Mouse (Mus musculus): ENCODE results near the gene Bace2. TPM values are rescaled to one million over a fixed set of nuclear protein-coding genes. Genes with fewer than 3 reads are reported as not detected.

The Bace2 gene
- polyA plus RNA-seq, 1 experiment from 2014 or later, result 55.0 TPM

DNA sequence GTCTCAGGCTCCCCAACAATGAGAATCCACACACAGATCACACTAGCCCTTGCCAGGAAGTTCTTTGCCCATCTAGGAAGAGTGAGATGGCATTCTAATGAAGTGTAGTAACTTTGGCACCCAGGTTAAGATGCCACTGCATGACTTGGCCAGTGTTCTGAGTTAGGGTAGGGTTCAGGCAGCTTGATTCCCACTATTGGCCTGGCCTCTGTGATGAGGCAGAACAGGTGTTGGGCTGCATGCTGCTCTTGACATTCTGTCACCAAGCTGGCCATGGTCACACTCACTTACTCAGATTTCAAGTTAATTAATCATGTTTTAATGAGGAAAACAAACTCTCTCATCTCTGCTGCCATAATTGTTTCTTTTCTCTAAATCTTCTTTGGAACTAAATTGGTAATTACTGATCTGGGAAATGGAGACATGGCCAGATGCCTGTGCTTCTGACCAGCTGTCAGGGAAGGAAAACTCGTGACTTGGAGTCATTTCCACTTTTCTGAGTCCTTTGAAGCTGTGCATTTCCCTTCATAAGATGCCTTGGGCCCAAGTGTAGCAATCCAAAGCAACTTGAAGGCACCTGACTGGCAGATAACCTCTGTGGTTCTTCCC is 81.0 kb downstream of the Bace2 start:
- ATAC-seq (ENCODE audit: extremely low read depth, insufficient number of reproducible peaks, low FRiP score, low TSS enrichment), result no peak

DNA sequence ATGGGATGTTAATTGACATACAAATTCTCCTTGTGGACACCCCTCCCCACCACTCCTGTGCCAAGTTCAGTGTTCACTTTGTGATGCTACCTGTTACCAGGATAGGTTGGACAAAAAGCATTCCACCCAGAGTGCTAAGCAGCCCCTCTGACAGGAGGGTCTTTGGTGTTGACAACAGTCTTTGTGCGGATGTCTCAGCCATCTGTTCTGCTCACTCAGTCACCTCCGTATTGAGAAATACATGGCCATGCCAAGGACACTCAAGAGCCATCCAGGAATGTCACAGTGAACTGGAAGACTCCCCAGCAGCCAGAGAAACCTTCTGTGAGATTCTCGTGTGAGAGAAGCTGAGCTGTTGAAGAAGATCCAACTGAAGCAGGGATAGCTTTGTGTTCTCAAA is 81.6 kb downstream of the Bace2 start:
- Histone ChIP-seq H3K27ac (replicated peaks) (no peak overlapping the region), H3K9ac (no peak overlapping the region), H3K9me3 (no peaks in the 10 kb centered on the region), H3K4me2 (no peak overlapping the region), H3K4me3 (no peak overlapping the region), H3K4me1 (no peaks in the 10 kb centered on the region), H3K27me3 (replicated peaks) (no peaks in the 10 kb centered on the region), H3K36me3 (peaks cover 4% of the 10 kb centered on the region; the same call in 1 of the 2 replicates)
- ATAC-seq (ENCODE audit: extremely low read depth, insufficient number of reproducible peaks, low FRiP score, low TSS enrichment), result no peak
- WGBS, result 61% methylated on average over 3 of the region's 3 CpGs

More for the DNA sequence above, 81.0 kb downstream of the Bace2 start:
- H3K27me3 ChIP-seq (replicated peaks), result no peaks in the 10 kb centered on the region
- H3K36me3 ChIP-seq, result peaks cover 4% of the 10 kb centered on the region; the same call in 1 of the 2 replicates
- H3K4me3 ChIP-seq, result no peak overlapping the region
- WGBS, result 61% methylated on average over 1 of the region's 1 CpGs
- no peaks in the 10 kb centered on the region for H3K4me1 ChIP-seq
- H3K9me3 ChIP-seq, result no peaks in the 10 kb centered on the region
- H3K4me2 ChIP-seq, result no peak overlapping the region
- no peak overlapping the region for H3K27ac ChIP-seq (replicated peaks)
- no peak overlapping the region for H3K9ac ChIP-seq

GRCm38 (mm10) chr16:97441967-97442366 is 85.4 kb downstream of the Bace2 start:
- peaks cover 4% of the 10 kb centered on the region; the same call in 1 of the 2 replicates for H3K36me3 ChIP-seq
- H3K4me2 ChIP-seq, result no peak overlapping the region
- H3K27me3 ChIP-seq (replicated peaks), result no peaks in the 10 kb centered on the region
- no peaks in the 10 kb centered on the region for H3K9me3 ChIP-seq
- WGBS, result 72% methylated on average over 9 of the region's 9 CpGs
- H3K4me1 ChIP-seq, result no peaks in the 10 kb centered on the region
- H3K4me3 ChIP-seq, result no peak overlapping the region
- no peak for ATAC-seq (ENCODE audit: extremely low read depth, insufficient number of reproducible peaks, low FRiP score, low TSS enrichment)
- H3K9ac ChIP-seq, result no peak overlapping the region
- no peak overlapping the region for H3K27ac ChIP-seq (replicated peaks)

GRCm38 (mm10) chr16:97443670-97444263 is 87.2 kb downstream of the Bace2 start:
- Histone ChIP-seq H3K27me3 (replicated peaks) (no peaks in the 10 kb centered on the region), H3K4me3 (no peak overlapping the region), H3K36me3 (no peaks in the 10 kb centered on the region), H3K4me2 (no peak overlapping the region), H3K9ac (no peak overlapping the region), H3K4me1 (no peaks in the 10 kb centered on the region), H3K27ac (replicated peaks) (no peak overlapping the region), H3K9me3 (no peaks in the 10 kb centered on the region)
- no peak for ATAC-seq (ENCODE audit: extremely low read depth, insufficient number of reproducible peaks, low FRiP score, low TSS enrichment)
- 45% methylated on average over 14 of the region's 14 CpGs for WGBS

DNA sequence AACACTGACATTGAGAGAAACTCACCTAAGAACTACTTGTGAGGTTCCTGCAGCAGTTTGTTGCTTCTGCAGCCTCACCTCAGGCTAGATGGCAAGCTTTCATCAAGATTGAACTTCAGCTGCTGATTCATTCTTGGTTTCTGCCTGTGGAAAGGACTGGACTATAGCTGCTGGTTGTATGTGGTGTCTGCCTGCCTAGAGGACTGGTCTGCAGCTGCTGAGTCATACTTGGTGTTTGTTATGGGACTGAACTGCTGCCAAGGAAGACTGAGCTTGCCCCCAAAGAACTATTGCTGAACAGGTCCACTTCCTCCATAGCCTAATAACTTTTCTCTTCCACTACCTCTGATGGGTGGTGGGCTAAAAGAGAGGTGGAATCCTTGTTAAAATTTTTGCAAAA is 90.8 kb downstream of the Bace2 start:
- Histone ChIP-seq H3K4me2 (no peak overlapping the region), H3K9me3 (no peaks in the 10 kb centered on the region), H3K4me3 (no peak overlapping the region), H3K27me3 (replicated peaks) (no peaks in the 10 kb centered on the region), H3K36me3 (no peaks in the 10 kb centered on the region), H3K9ac (no peak overlapping the region), H3K27ac (replicated peaks) (no peak overlapping the region), H3K4me1 (no peaks in the 10 kb centered on the region)
- ATAC-seq (ENCODE audit: extremely low read depth, insufficient number of reproducible peaks, low FRiP score, low TSS enrichment), result no peak

- no peak overlapping the region for H3K4me3 ChIP-seq
- H3K27me3 ChIP-seq (replicated peaks), result no peaks in the 10 kb centered on the region
- H3K9me3 ChIP-seq, result peaks cover 8% of the 10 kb centered on the region; the same call in 1 of the 2 replicates
- H3K4me1 ChIP-seq, result peaks cover 7% of the 10 kb centered on the region; the same call in 1 of the 2 replicates
- H3K9ac ChIP-seq, result no peak overlapping the region
- 70% methylated on average over 1 of the region's 1 CpGs for WGBS
- H3K4me2 ChIP-seq, result no peak overlapping the region
- no peak for ATAC-seq (ENCODE audit: extremely low read depth, insufficient number of reproducible peaks, low FRiP score, low TSS enrichment)
- no peak overlapping the region for H3K27ac ChIP-seq (replicated peaks)
- no peaks in the 10 kb centered on the region for H3K36me3 ChIP-seq
These were observed 103.3 kb downstream of the Bace2 start for GRCm38 (mm10) chr16:97459831-97460230.

DNA sequence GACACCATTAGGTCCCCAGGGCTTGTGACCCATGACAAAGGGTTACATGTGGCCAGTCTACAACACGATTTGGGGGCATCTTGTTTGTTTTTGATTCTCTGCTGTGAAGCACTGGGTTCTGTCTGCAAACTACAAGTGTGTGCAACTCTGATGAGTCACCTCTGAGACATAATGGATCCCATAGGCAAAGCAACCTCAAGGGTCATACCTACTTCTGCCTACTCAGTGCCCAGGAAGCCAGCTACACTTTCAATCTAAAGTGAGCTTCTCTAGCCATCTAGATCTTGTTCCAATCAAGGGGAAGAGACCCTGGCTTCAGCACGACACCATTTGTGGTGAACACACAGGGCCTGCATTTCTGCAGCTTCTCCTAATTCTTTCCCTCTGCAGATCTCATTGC is 104.7 kb downstream of the Bace2 start:
- Histone ChIP-seq H3K4me2 (no peak overlapping the region), H3K4me3 (no peak overlapping the region), H3K9ac (no peak overlapping the region), H3K9me3 (peaks cover 8% of the 10 kb centered on the region; the same call in 1 of the 2 replicates), H3K27me3 (replicated peaks) (no peaks in the 10 kb centered on the region), H3K27ac (replicated peaks) (no peak overlapping the region), H3K4me1 (peaks cover 7% of the 10 kb centered on the region; the same call in 1 of the 2 replicates), H3K36me3 (no peaks in the 10 kb centered on the region)
- no peak for ATAC-seq (ENCODE audit: extremely low read depth, insufficient number of reproducible peaks, low FRiP score, low TSS enrichment)
- 47% methylated on average over 2 of the region's 2 CpGs for WGBS

- Histone ChIP-seq H3K4me2 (no peak within 1 kb of the TSS), H3K36me3 (no peaks in the 10 kb centered on the region), H3K27ac (replicated peaks) (no peak within 1 kb of the TSS), H3K27me3 (replicated peaks) (no peaks in the 10 kb centered on the region), H3K4me3 (no peak within 1 kb of the TSS), H3K4me1 (peaks cover 7% of the 10 kb centered on the region; the same call in 1 of the 2 replicates), H3K9ac (no peak within 1 kb of the TSS), H3K9me3 (peaks cover 4% of the 10 kb centered on the region; the same call in 1 of the 2 replicates)
- no peak for ATAC-seq (ENCODE audit: extremely low read depth, insufficient number of reproducible peaks, low FRiP score, low TSS enrichment)
- 39% methylated on average over 4 of the region's 4 CpGs for WGBS
These were observed 106.1 kb downstream of the Bace2 start, which contains the start of gene Mx1 for GRCm38 (mm10) chr16:97462481-97463181. TSS of gene Mx1 (minus strand) at chr16:97462907.

DNA sequence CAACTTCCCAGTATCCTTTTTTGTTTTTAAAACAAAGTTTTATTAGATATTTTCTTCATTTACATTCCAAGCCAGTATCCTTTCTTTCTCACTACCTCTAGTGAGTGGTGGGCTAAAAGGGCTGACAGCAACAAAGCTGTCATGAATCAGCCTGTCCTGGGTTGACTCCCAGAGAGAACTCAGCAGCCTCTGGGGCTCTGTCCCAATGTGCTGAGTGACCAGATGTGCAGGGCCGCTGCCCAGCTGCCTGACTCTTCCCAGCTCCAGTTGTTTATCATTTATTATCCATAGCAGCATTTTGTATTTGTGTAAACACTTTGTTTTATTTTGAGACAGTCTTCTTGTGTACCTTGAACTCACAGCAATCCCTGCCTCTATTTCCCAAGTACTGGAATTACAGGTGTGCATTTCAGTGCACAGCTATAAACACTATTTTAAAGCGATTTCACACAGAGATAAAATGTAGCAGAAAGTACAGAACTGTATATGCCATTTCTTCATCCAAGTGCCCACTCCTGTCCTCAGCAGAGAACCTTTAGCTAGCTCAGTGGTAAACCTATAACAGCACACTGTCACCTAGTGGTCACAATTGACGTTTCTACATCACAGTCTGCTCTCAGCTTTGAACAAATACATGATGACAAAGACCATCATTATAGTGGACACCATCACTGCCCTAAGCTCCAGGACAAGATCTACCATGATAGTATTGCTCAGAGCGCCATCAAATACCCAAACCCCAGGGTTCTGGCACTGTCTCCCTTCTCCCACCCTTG is 109.8 kb downstream of the Bace2 start:
- Histone ChIP-seq H3K4me2 (no peak overlapping the region), H3K4me1 (peaks cover 16% of the 10 kb centered on the region), H3K9me3 (no peaks in the 10 kb centered on the region), H3K36me3 (no peaks in the 10 kb centered on the region), H3K4me3 (no peak overlapping the region), H3K27ac (replicated peaks) (no peak overlapping the region), H3K27me3 (replicated peaks) (no peaks in the 10 kb centered on the region), H3K9ac (no peak overlapping the region)
- ATAC-seq (ENCODE audit: extremely low read depth, insufficient number of reproducible peaks, low FRiP score, low TSS enrichment), result no peak
- WGBS, result 37% methylated on average over 4 of the region's 4 CpGs

- ATAC-seq (ENCODE audit: extremely low read depth, insufficient number of reproducible peaks, low FRiP score, low TSS enrichment), result no peak
- no peak overlapping the region for H3K4me2 ChIP-seq
- H3K36me3 ChIP-seq, result no peaks in the 10 kb centered on the region
- 69% methylated on average over 3 of the region's 3 CpGs for WGBS
- H3K9ac ChIP-seq, result no peak overlapping the region
- H3K9me3 ChIP-seq, result no peaks in the 10 kb centered on the region
- peaks cover 6% of the 10 kb centered on the region; the same call in 1 of the 2 replicates for H3K27me3 ChIP-seq (replicated peaks)
- peaks cover 15% of the 10 kb centered on the region for H3K4me1 ChIP-seq
- H3K4me3 ChIP-seq, result no peak overlapping the region
- no peak overlapping the region for H3K27ac ChIP-seq (replicated peaks)
These were observed 110.9 kb downstream of the Bace2 start for GRCm38 (mm10) chr16:97467472-97467871.

Data from heart, embryonic 13.5 days (tissue).